Mouse (Mus musculus): Measurements from ENCODE around the gene Top2a. TPM values are rescaled to one million over a fixed set of nuclear protein-coding genes. Genes with fewer than 3 reads are reported as not detected.
A peak's percentile ranks its signal among the peaks of the same experiment; 100 is the strongest.

Gene Top2a
- polyA plus RNA-seq (2014; fragmentation: Nextera tagmentation; extraction: Ambion mirVana), result 431 and 436 TPM in 2 replicates

GRCm38 (mm10) chr11:99023500-99024467 lies at the start of gene Top2a:
Gene Top2a, minus strand, starts transcription at chr11:99024189.
- peaks cover 19% of the 10 kb centered on the region; the same call in 1 of the 2 replicates for H3K36me3 ChIP-seq (ENCODE audit: control insufficient read depth, insufficient read depth, low read length)
- peak within 1 kb of the TSS; percentile 58; the same call in 1 of the 2 replicates for H3K27ac ChIP-seq (ENCODE audit: low read depth, low read length)
- DNase-seq (ENCODE audit: low spot score, missing footprints), result peak; percentile 100
- peak within 1 kb of the TSS; percentile 59 for H3K4me2 ChIP-seq
- H3K27me3 ChIP-seq (ENCODE audit: control insufficient read depth, insufficient read depth, low read length), result no peaks in the 10 kb centered on the region
- WGBS, result under 1% methylated on average over 54 of the region's 54 CpGs
- peak within 1 kb of the TSS; percentile 76 for H3K4me3 ChIP-seq (ENCODE audit: low read depth, low read length)
- ATAC-seq (ENCODE audit: low FRiP score), result peak; percentile 94
- peak within 1 kb of the TSS; percentile 88 for H3K9ac ChIP-seq (ENCODE audit: low read length)
- no peaks in the 10 kb centered on the region for H3K9me3 ChIP-seq (ENCODE audit: control insufficient read depth, low read length)
- H3K4me1 ChIP-seq (ENCODE audit: control insufficient read depth, insufficient read depth, low read length), result peaks cover 10% of the 10 kb centered on the region

- Histone ChIP-seq H3K4me3 (ENCODE audit: low read depth, low read length) (no peak overlapping the region), H3K9me3 (ENCODE audit: control insufficient read depth, low read length) (no peaks in the 10 kb centered on the region), H3K27ac (ENCODE audit: low read depth, low read length) (no peak overlapping the region), H3K4me1 (ENCODE audit: control insufficient read depth, insufficient read depth, low read length) (peaks cover 5% of the 10 kb centered on the region; the same call in 1 of the 2 replicates), H3K9ac (ENCODE audit: low read length) (no peak overlapping the region), H3K36me3 (ENCODE audit: control insufficient read depth, insufficient read depth, low read length) (no peaks in the 10 kb centered on the region), H3K4me2 (no peak overlapping the region), H3K27me3 (ENCODE audit: control insufficient read depth, insufficient read depth, low read length) (no peaks in the 10 kb centered on the region)
- no peak for ATAC-seq (ENCODE audit: low FRiP score)
- WGBS, result 57% methylated on average over 5 of the region's 5 CpGs
- DNase-seq (ENCODE audit: low spot score, missing footprints), result no peak
These were observed 49.8 kb upstream of the Top2a start for GRCm38 (mm10) chr11:99073781-99074180.

GRCm38 (mm10) chr11:99071866-99072265 lies 47.9 kb upstream of the Top2a start:
- ATAC-seq (ENCODE audit: low FRiP score), result no peak
- Histone ChIP-seq H3K27me3 (ENCODE audit: control insufficient read depth, insufficient read depth, low read length) (no peaks in the 10 kb centered on the region), H3K4me1 (ENCODE audit: control insufficient read depth, insufficient read depth, low read length) (peaks cover 5% of the 10 kb centered on the region; the same call in 1 of the 2 replicates), H3K36me3 (ENCODE audit: control insufficient read depth, insufficient read depth, low read length) (no peaks in the 10 kb centered on the region), H3K27ac (ENCODE audit: low read depth, low read length) (no peak overlapping the region), H3K9ac (ENCODE audit: low read length) (0 out of 2 replicates have a peak overlapping the region, but pooled peaks have one; percentile 3), H3K9me3 (ENCODE audit: control insufficient read depth, low read length) (no peaks in the 10 kb centered on the region), H3K4me3 (ENCODE audit: low read depth, low read length) (no peak overlapping the region), H3K4me2 (no peak overlapping the region)
- 42% methylated on average over 6 of the region's 6 CpGs for WGBS
- DNase-seq (ENCODE audit: low spot score, missing footprints), result no peak

GRCm38 (mm10) chr11:99068455-99068854 lies 44.5 kb upstream of the Top2a start:
- no peaks in the 10 kb centered on the region for H3K9me3 ChIP-seq (ENCODE audit: control insufficient read depth, low read length)
- ATAC-seq (ENCODE audit: low FRiP score) (no peak), DNase-seq (ENCODE audit: low spot score, missing footprints) (no peak)
- H3K4me2 ChIP-seq, result no peak overlapping the region
- no peak overlapping the region for H3K4me3 ChIP-seq (ENCODE audit: low read depth, low read length)
- H3K36me3 ChIP-seq (ENCODE audit: control insufficient read depth, insufficient read depth, low read length), result no peaks in the 10 kb centered on the region
- no peaks in the 10 kb centered on the region for H3K4me1 ChIP-seq (ENCODE audit: control insufficient read depth, insufficient read depth, low read length)
- H3K27me3 ChIP-seq (ENCODE audit: control insufficient read depth, insufficient read depth, low read length), result no peaks in the 10 kb centered on the region
- no peak overlapping the region for H3K9ac ChIP-seq (ENCODE audit: low read length)
- 87% methylated on average over 5 of the region's 5 CpGs for WGBS
- no peak overlapping the region for H3K27ac ChIP-seq (ENCODE audit: low read depth, low read length)

GRCm38 (mm10) chr11:99067591-99067990 lies 43.6 kb upstream of the Top2a start:
- no peak for ATAC-seq (ENCODE audit: low FRiP score)
- Histone ChIP-seq H3K9ac (ENCODE audit: low read length) (no peak overlapping the region), H3K27ac (ENCODE audit: low read depth, low read length) (no peak overlapping the region), H3K36me3 (ENCODE audit: control insufficient read depth, insufficient read depth, low read length) (no peaks in the 10 kb centered on the region), H3K9me3 (ENCODE audit: control insufficient read depth, low read length) (no peaks in the 10 kb centered on the region), H3K4me2 (no peak overlapping the region), H3K4me3 (ENCODE audit: low read depth, low read length) (no peak overlapping the region), H3K27me3 (ENCODE audit: control insufficient read depth, insufficient read depth, low read length) (no peaks in the 10 kb centered on the region), H3K4me1 (ENCODE audit: control insufficient read depth, insufficient read depth, low read length) (no peaks in the 10 kb centered on the region)
- 85% methylated on average over 8 of the region's 8 CpGs for WGBS
- DNase-seq (ENCODE audit: low spot score, missing footprints), result no peak

- Histone ChIP-seq H3K27ac (ENCODE audit: low read depth, low read length) (no peak overlapping the region), H3K9me3 (ENCODE audit: control insufficient read depth, low read length) (no peaks in the 10 kb centered on the region), H3K4me3 (ENCODE audit: low read depth, low read length) (no peak overlapping the region), H3K9ac (ENCODE audit: low read length) (no peak overlapping the region), H3K4me2 (no peak overlapping the region), H3K27me3 (ENCODE audit: control insufficient read depth, insufficient read depth, low read length) (no peaks in the 10 kb centered on the region), H3K36me3 (ENCODE audit: control insufficient read depth, insufficient read depth, low read length) (no peaks in the 10 kb centered on the region), H3K4me1 (ENCODE audit: control insufficient read depth, insufficient read depth, low read length) (no peaks in the 10 kb centered on the region)
- ATAC-seq (ENCODE audit: low FRiP score), result peak; percentile 44; the same call in 1 of the 2 replicates
- WGBS, result 20% methylated on average over 2 of the region's 2 CpGs
- DNase-seq (ENCODE audit: low spot score, missing footprints), result peak; percentile 96
These were observed 42.0 kb upstream of the Top2a start for GRCm38 (mm10) chr11:99065979-99066378.

GRCm38 (mm10) chr11:99065353-99065752 lies 41.4 kb upstream of the Top2a start:
- 66% methylated on average over 3 of the region's 3 CpGs for WGBS
- no peak overlapping the region for H3K27ac ChIP-seq (ENCODE audit: low read depth, low read length)
- ATAC-seq (ENCODE audit: low FRiP score), result no peak

GRCm38 (mm10) chr11:99063406-99064131 lies 39.6 kb upstream of the Top2a start:
- H3K36me3 ChIP-seq (ENCODE audit: control insufficient read depth, insufficient read depth, low read length), result no peaks in the 10 kb centered on the region
- H3K9ac ChIP-seq (ENCODE audit: low read length), result peak overlapping the region; percentile 18; the same call in 1 of the 2 replicates
- no peak overlapping the region for H3K27ac ChIP-seq (ENCODE audit: low read depth, low read length)
- H3K27me3 ChIP-seq (ENCODE audit: control insufficient read depth, insufficient read depth, low read length), result no peaks in the 10 kb centered on the region
- 39% methylated on average over 8 of the region's 8 CpGs for WGBS
- DNase-seq (ENCODE audit: low spot score, missing footprints) (no peak), ATAC-seq (ENCODE audit: low FRiP score) (no peak)
- H3K4me2 ChIP-seq, result no peak overlapping the region
- no peaks in the 10 kb centered on the region for H3K9me3 ChIP-seq (ENCODE audit: control insufficient read depth, low read length)
- no peaks in the 10 kb centered on the region for H3K4me1 ChIP-seq (ENCODE audit: control insufficient read depth, insufficient read depth, low read length)
- no peak overlapping the region for H3K4me3 ChIP-seq (ENCODE audit: low read depth, low read length)

More at GRCm38 (mm10) chr11:99065353-99065752, 41.4 kb upstream of the Top2a start:
- H3K4me3 ChIP-seq (ENCODE audit: low read depth, low read length), result no peak overlapping the region
- DNase-seq (ENCODE audit: low spot score, missing footprints), result no peak
- no peak overlapping the region for H3K4me2 ChIP-seq
- no peaks in the 10 kb centered on the region for H3K9me3 ChIP-seq (ENCODE audit: control insufficient read depth, low read length)
- no peaks in the 10 kb centered on the region for H3K4me1 ChIP-seq (ENCODE audit: control insufficient read depth, insufficient read depth, low read length)
- no peaks in the 10 kb centered on the region for H3K27me3 ChIP-seq (ENCODE audit: control insufficient read depth, insufficient read depth, low read length)
- H3K36me3 ChIP-seq (ENCODE audit: control insufficient read depth, insufficient read depth, low read length), result no peaks in the 10 kb centered on the region
- H3K9ac ChIP-seq (ENCODE audit: low read length), result no peak overlapping the region

Measured in midbrain, embryonic 11.5 days (tissue).